Mouse (Mus musculus) midbrain, embryonic 16.5 days (tissue): ENCODE data around the gene Syt12. TPM values are rescaled to one million over a fixed set of nuclear protein-coding genes. Genes with fewer than 3 reads are reported as not detected.

Source experiments
- ATAC-seq: fragments of 200-750 bp; cut with Nextera tagmentation; 2 replicates; pipeline ENCODE4 v1.8.0; 2017; ENCODE audit warnings: moderate TSS enrichment
- H3K27ac ChIP-seq: fragments of 300-500 bp; sonication (generic); 2 replicates; pipeline ENCODE4 v1.5.1; 2014; ENCODE audit warnings: mild to moderate bottlenecking, low read length, mixed read lengths
- H3K27me3 ChIP-seq: fragments of 300-500 bp; sonication (generic); 2 replicates; pipeline ENCODE4 v1.6.1; 2014; ENCODE audit warnings: low read depth, low read length, mixed read lengths; ENCODE audit not compliant: control insufficient read depth, insufficient read depth
- H3K36me3 ChIP-seq: fragments of 300-500 bp; sonication (generic); 2 replicates; pipeline ENCODE4 v1.6.1; 2014; ENCODE audit warnings: mild to moderate bottlenecking, low read length, moderate library complexity, mixed read lengths; ENCODE audit not compliant: control insufficient read depth, insufficient read depth
- H3K4me1 ChIP-seq: fragments of 300-500 bp; sonication (generic); 2 replicates; pipeline ENCODE4 v1.6.1; 2014; ENCODE audit warnings: mild to moderate bottlenecking, low read length, mixed read lengths; ENCODE audit not compliant: control insufficient read depth, insufficient read depth
- H3K4me2 ChIP-seq: fragments of 300-500 bp; sonication (generic); 2 replicates; pipeline ENCODE4 v1.6.1; 2014; ENCODE audit warnings: mild to moderate bottlenecking, low read length, mixed read lengths
- H3K4me3 ChIP-seq: fragments of 300-500 bp; sonication (generic); 2 replicates; pipeline ENCODE4 v1.5.1; 2014; ENCODE audit warnings: low read depth, mild to moderate bottlenecking, low read length, moderate library complexity, mixed read lengths
- H3K9ac ChIP-seq: fragments of 300-500 bp; sonication (generic); 2 replicates; pipeline ENCODE4 v1.6.1; 2014; ENCODE audit warnings: low read depth, low read length, mixed read lengths
- H3K9me3 ChIP-seq: fragments of 300-500 bp; sonication (generic); replicated peaks from 2 replicates; pipeline ENCODE4 v1.6.1; 2014; ENCODE audit warnings: mild to moderate bottlenecking, low read length, mixed read lengths; ENCODE audit not compliant: control insufficient read depth, poor library complexity, severe bottlenecking
- WGBS: fragments of 180-500 bp; shearing (Covaris S2); extraction: QIAGEN DNeasy Blood & Tissue Kit; methylation state at CpG from one replicate; pipeline ENCODE4 v1.1.7; 2014; 5-methylcytosine and 5-hydroxymethylcytosine counted together
- polyA plus RNA-seq: library from polyadenylated mRNA; unstranded; fragments of >200 nt; fragmentation: Nextera tagmentation; extraction: Ambion mirVana; gene quantifications from 2 replicates; pipeline ENCODE4 v1.2.1, GENCODE M21; 2015

Syt12 gene
- polyA plus RNA-seq, 1 experiment from 2014 or later = 5.2 TPM

DNA sequence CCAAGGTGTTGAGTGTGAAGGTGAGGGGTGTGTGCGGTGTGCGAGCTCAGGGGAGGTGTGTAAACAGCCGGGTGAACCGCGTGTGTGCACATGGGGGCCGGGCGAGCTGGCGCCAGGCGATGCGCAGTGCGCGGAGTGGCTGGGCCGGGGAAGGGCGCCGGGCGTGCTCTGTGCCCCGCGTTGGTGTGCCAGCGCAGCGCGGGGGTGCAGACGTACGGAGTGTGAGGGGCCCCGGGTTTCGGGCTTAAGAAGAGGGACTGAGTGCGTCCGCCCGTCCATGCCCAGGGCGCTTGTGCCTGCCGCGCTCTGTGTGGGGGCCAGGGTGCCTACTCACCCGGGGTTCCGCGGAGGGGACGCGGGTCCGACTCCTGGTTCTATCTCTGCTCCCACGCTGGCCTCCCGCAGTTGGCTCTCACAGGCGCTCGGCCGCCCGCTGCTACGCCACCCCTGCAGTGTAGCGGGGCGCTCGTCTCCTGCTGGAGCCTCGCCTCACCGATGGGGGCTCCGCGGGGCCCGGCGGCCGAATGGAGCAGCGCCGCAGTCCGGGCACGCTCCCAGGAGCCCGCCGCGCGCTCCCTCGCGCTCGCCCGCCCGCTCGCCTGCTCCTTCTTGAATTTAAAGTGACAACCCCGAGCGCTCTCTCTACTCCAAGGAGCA is 518 bp downstream of the Syt12 start:
- Histone ChIP-seq H3K9ac (peak overlapping the region; percentile 74), H3K9me3 (no peaks in the 10 kb centered on the region), H3K4me3 (peak overlapping the region; percentile 56), H3K4me2 (peak overlapping the region; percentile 97), H3K27ac (0 out of 2 replicates have a peak overlapping the region, but pooled peaks have one; percentile 24), H3K36me3 (no peaks in the 10 kb centered on the region), H3K27me3 (peaks cover 7% of the 10 kb centered on the region), H3K4me1 (peaks cover 4% of the 10 kb centered on the region; the same call in 1 of the 2 replicates)
- under 1% methylated on average over 65 of the region's 70 CpGs for WGBS
- ATAC-seq = peak; percentile 79

DNA sequence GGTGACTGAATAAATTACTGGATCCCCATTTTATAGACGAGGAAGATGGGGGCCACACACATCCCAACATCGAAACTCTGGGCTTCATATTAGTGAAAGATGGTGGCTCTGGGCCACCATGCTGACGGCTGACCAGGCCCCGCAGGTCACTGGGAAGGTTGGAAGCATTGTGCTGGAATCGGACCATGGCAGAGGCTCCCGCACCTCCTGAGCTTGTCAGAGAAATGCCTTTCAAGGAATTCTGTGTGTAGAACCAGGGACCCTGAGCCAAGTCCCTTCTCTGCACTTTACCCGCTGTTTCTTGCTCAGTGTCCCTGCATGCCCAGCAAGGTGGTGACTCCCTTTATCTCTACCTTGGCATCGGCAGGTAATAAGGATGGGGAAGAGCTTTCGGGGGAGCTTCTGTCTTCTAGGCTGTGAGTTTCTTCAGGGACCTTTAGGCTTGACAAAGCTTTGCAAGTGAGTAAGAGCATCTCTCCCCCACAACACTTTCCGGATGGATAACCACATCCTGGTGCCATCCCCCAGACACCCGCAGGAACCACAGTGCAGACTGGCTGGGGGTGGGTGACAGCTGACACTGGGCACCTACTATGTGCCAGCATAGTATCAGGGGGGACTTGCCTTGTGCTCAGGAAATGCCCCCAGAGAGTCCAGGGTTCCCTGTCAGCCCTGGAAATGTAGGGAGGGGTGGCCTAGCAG is 1.9 kb downstream of the Syt12 start:
- H3K27me3 ChIP-seq = peaks cover 7% of the 10 kb centered on the region
- peaks cover 4% of the 10 kb centered on the region; the same call in 1 of the 2 replicates for H3K4me1 ChIP-seq
- no peak for ATAC-seq
- H3K4me2 ChIP-seq = no peak overlapping the region
- WGBS = 77% methylated on average over 11 of the region's 11 CpGs
- no peaks in the 10 kb centered on the region for H3K36me3 ChIP-seq
- no peaks in the 10 kb centered on the region for H3K9me3 ChIP-seq
- no peak overlapping the region for H3K4me3 ChIP-seq
- no peak overlapping the region for H3K9ac ChIP-seq
- H3K27ac ChIP-seq = no peak overlapping the region

DNA sequence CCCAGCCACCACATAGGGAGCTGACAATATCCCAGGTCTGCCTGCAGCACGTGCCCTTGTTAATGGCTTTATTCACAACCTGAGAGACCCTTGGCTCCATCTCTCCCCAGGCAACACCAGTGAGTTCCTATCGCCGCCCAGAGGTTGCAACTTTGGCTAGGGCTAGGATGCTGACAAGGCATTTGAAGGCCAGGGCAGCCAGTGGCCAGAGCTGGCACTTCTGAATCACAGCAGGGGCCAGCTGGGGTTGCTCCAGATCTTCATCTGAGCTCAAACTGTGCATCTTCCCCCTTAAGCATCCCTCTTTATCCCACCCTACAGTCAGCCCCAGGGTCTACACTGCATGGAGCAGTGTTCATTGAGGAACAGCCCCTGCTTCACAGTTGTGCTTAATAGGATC is 2.5 kb downstream of the Syt12 start:
- Histone ChIP-seq H3K27ac (no peak overlapping the region), H3K9ac (no peak overlapping the region), H3K27me3 (peaks cover 7% of the 10 kb centered on the region), H3K4me2 (no peak overlapping the region), H3K4me1 (peaks cover 4% of the 10 kb centered on the region; the same call in 1 of the 2 replicates), H3K36me3 (no peaks in the 10 kb centered on the region), H3K9me3 (no peaks in the 10 kb centered on the region), H3K4me3 (no peak overlapping the region)
- WGBS = 58% methylated on average over 3 of the region's 3 CpGs
- ATAC-seq = no peak

DNA sequence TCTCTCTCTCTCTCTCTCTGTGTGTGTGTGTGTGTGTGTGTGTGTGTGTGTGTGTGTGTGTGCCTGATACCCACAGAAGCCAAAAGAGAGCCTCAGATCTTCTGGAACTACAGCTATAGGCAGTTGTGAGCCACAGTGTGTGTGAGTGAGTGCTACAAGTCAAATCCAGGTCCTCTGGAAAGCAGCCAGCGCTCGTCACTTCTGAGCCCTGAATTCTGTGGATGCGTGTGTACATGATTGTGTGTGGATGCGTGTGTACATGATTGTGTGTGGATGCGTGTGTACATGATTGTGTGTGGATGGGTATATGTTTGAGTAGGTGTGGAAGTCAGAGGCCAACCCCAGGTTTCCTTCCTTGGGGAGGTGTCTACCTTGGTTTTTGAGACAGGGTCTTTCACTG is 3.7 kb downstream of the Syt12 start:
- H3K9ac ChIP-seq = no peak overlapping the region
- H3K4me2 ChIP-seq = no peak overlapping the region
- peaks cover 7% of the 10 kb centered on the region for H3K27me3 ChIP-seq
- H3K4me3 ChIP-seq = no peak overlapping the region
- 93% methylated on average over 5 of the region's 5 CpGs for WGBS
- H3K27ac ChIP-seq = no peak overlapping the region
- H3K36me3 ChIP-seq = no peaks in the 10 kb centered on the region
- H3K4me1 ChIP-seq = peaks cover 4% of the 10 kb centered on the region; the same call in 1 of the 2 replicates
- no peaks in the 10 kb centered on the region for H3K9me3 ChIP-seq
- ATAC-seq = no peak

DNA sequence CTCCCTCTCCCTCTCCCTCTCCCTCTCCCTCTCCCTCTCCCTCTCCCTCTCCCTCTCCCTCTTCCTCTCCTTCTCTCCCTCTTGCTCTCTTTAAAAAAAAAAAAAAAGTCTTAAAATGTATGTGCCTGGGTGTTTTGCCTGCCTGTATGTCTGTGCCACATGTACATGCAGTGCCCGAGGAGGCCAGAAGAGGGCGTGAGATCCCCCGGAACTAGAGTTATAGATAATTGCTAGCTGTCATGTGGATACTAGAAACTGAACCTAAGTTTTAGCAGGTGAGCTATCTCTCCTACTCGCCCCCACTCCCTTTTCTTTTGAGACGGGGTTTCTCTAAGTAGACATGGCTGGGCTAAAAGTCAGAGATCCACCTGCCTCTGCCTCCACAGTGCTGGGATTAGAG is 8.9 kb downstream of the Syt12 start:
- Histone ChIP-seq H3K9me3 (no peaks in the 10 kb centered on the region), H3K4me3 (no peak overlapping the region), H3K4me1 (no peaks in the 10 kb centered on the region), H3K9ac (no peak overlapping the region), H3K36me3 (no peaks in the 10 kb centered on the region), H3K4me2 (no peak overlapping the region), H3K27me3 (no peaks in the 10 kb centered on the region), H3K27ac (no peak overlapping the region)
- no peak for ATAC-seq
- WGBS = 32% methylated on average over 5 of the region's 5 CpGs

DNA sequence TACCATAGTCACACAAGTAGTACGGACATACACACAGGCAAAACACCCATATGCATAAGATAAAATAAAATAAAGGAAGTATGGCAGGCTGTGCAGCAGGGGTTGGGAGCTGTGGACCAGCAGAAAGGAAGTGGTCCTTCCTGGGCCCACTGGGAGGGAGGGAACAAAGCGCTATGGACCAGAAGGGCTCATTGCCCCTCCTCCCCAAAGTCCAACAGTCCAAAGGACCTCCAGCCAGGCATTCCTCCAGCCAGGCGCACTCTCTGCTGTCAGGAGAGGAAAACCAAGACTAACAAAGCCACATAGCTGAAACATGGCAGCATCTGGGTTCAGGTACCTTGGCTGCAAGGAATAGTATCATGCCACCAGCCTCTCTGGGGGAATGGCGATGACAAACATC is 12.6 kb downstream of the Syt12 start:
- H3K9ac ChIP-seq = no peak overlapping the region
- H3K27me3 ChIP-seq = no peaks in the 10 kb centered on the region
- H3K4me1 ChIP-seq = no peaks in the 10 kb centered on the region
- H3K27ac ChIP-seq = no peak overlapping the region
- no peaks in the 10 kb centered on the region for H3K9me3 ChIP-seq
- H3K4me2 ChIP-seq = no peak overlapping the region
- no peak for ATAC-seq
- H3K4me3 ChIP-seq = no peak overlapping the region
- H3K36me3 ChIP-seq = no peaks in the 10 kb centered on the region
- WGBS = 80% methylated on average over 4 of the region's 4 CpGs

DNA sequence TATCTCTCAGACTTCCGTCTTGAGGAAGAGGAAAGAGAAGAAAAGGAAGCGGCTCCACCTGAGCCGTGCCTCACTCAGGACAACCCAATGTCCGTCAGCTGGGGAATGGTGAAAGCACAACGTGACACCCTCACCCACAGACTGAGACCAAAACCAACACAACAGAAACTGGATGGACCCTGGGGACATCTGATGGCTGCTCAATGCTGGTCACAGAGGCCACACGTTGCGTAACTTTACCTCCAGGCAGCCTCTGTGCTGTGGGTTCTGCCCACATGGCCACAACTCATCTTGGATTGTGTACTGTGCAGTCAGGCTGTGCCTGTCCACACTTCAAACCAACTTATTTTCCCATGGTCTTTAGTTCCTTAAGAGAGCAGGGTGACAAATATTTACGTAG is 15.3 kb downstream of the Syt12 start:
- H3K36me3 ChIP-seq = no peaks in the 10 kb centered on the region
- no peak for ATAC-seq
- H3K9ac ChIP-seq = no peak overlapping the region
- no peak overlapping the region for H3K4me3 ChIP-seq
- WGBS = 88% methylated on average over 8 of the region's 8 CpGs
- no peak overlapping the region for H3K4me2 ChIP-seq
- no peak overlapping the region for H3K27ac ChIP-seq
- no peaks in the 10 kb centered on the region for H3K9me3 ChIP-seq
- H3K4me1 ChIP-seq = no peaks in the 10 kb centered on the region
- H3K27me3 ChIP-seq = no peaks in the 10 kb centered on the region

DNA sequence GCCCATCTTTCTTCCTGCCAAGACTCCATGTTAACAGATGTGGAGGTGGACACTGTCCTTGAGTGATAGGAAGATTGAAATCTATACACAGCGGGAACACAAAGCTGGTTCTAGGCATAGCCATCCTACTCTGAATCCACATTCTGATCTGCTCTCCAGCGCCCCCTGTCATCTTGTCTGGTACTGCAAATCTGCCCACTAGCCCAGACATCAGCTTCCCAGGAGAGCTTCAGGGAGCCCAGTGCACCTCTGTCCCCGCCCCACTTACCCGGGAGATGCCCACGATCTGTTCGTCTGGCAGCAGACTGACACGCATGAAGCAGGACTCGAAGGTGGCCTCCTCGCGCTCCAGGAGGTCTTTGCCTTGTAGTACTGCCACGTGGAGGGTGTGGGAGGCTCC is 21.0 kb downstream of the Syt12 start:
- Histone ChIP-seq H3K4me1 (no peaks in the 10 kb centered on the region), H3K9me3 (no peaks in the 10 kb centered on the region), H3K27ac (no peak overlapping the region), H3K4me3 (no peak overlapping the region), H3K36me3 (no peaks in the 10 kb centered on the region), H3K9ac (no peak overlapping the region), H3K4me2 (no peak overlapping the region), H3K27me3 (no peaks in the 10 kb centered on the region)
- WGBS = 12% methylated on average over 11 of the region's 11 CpGs
- ATAC-seq = no peak

DNA sequence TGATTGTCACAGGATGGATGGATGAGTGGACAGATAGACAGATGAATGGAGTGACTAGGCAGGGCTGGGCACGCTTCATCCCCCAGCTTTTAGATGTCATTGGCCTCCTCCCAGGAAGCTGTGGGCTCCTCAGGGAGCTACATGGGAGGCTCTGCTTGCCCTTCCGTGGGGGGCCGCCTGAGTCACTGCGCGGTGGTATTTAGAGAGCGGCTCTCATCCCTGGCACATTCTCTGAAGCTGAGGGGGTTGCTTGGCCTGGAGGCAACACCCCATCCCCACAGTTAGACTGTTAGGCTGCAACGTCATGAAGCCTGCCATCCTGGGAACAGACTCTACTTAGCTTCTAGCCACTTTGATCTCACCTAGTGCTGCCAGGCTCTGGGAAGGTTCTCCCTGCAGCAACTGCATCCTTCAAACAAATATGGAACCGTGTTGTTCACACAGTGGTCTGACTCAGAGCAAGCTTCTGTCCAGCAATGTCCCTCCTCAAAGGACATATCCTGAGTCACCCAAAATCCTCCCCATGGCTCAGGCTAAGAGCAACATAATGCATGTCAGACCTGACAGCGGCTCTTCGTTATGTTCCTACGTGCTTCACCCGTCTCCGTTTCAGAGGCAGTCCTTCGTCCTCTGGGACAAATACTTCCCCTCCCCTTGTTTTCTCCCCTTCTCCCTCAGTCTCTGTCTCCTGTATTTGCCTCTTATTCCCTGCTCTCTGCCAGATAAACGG is 22.0 kb downstream of the Syt12 start:
- Histone ChIP-seq H3K9ac (no peak overlapping the region), H3K9me3 (no peaks in the 10 kb centered on the region), H3K27me3 (no peaks in the 10 kb centered on the region), H3K4me2 (no peak overlapping the region), H3K27ac (no peak overlapping the region), H3K4me3 (no peak overlapping the region), H3K4me1 (no peaks in the 10 kb centered on the region), H3K36me3 (no peaks in the 10 kb centered on the region)
- no peak for ATAC-seq
- 84% methylated on average over 15 of the region's 15 CpGs for WGBS
